Mouse (Mus musculus) megakaryocyte, embryonic 14.5 days (primary cell): ENCODE measurements around the gene Rptor.

ENCODE experiments used
- FLI1 ChIP-seq: IDR thresholded peaks from 2 replicates; pipeline ENCODE4 v1.6.1; 2012; ENCODE audit warnings: low read length, inconsistent platforms, mixed read lengths
- GATA1 ChIP-seq: IDR thresholded peaks from 3 replicates; pipeline ENCODE4 v1.6.1; 2012; ENCODE audit warnings: mixed read lengths, low read length, inconsistent platforms, borderline replicate concordance

- TF ChIP-seq GATA1 = no peak
- TF ChIP-seq FLI1 = no peak
Observed at GRCm38 (mm10) chr11:119847076-119847475, 244.4 kb downstream of the Rptor start.
